Mouse (Mus musculus): Measurements from ENCODE around the gene Aen. TPM values are rescaled to one million over a fixed set of nuclear protein-coding genes. Genes with fewer than 3 reads are reported as not detected.

The Aen gene
- polyA plus RNA-seq, 1 experiment from 2014 or later: 21.4 TPM

DNA sequence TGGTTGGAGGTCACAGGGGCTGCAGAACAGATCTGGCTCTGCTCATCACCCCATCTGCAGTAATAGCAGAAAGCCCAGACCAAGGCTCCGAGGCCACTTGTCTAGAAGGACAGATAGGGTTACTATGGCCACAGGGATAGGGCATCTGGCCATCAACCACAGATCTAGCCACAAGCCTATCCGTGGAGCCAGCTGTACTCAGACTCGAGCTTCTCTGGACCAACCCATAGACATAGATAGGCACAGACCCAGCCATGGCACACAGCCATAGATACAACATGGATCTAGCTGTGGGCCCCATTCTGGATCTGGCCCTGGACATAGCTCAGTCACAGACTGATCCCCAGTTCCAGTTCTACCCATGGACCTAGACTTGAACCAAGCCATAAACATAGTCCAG, 45.3 kb downstream of the Aen start:
- H3K4me3 ChIP-seq (ENCODE audit: inconsistent target): no peak overlapping the region
- no peak overlapping the region for H3K27ac ChIP-seq
- WGBS (ENCODE audit: missing documents): 70% methylated on average over 3 of the region's 3 CpGs
- H3K36me3 ChIP-seq (ENCODE audit: inconsistent target): no peaks in the 10 kb centered on the region
- H3K79me2 ChIP-seq (ENCODE audit: inconsistent target): no peaks in the 10 kb centered on the region

- WGBS (ENCODE audit: missing documents): 81% methylated on average over 2 of the region's 2 CpGs
- no peaks in the 10 kb centered on the region for H3K79me2 ChIP-seq (ENCODE audit: inconsistent target)
- no peaks in the 10 kb centered on the region for H3K36me3 ChIP-seq (ENCODE audit: inconsistent target)
- H3K4me3 ChIP-seq (ENCODE audit: inconsistent target): no peak overlapping the region
- no peak overlapping the region for H3K27ac ChIP-seq
Observed at GRCm38 (mm10) chr7:78942544-78942943, 46.9 kb downstream of the Aen start.

- Histone ChIP-seq H3K4me3 (ENCODE audit: inconsistent target) (no peak overlapping the region), H3K27ac (no peak overlapping the region)
Observed at GRCm38 (mm10) chr7:78953886-78954572, 58.4 kb downstream of the Aen start.

DNA sequence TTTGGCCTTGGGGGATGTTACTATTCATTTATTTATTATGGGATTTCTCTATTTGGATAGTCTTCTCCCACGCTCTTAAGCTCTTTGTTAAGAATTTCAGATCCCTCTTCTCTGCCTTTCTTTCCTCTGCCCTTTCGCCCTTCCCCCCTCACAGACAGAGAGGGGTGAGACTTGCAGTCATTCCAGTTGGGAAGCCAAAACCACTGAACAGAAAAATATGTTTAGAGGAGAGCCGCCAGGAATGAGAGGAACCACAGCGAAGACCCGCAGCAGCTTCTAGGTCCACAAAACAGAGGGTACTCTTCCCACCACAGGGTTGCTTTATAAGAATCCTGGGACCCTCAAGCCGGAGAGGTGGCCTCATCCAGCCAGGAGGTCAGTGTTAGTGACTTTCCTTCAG, 59.0 kb downstream of the Aen start:
- Histone ChIP-seq H3K4me3 (ENCODE audit: inconsistent target) (no peak overlapping the region), H3K27ac (no peak overlapping the region), H3K36me3 (ENCODE audit: inconsistent target) (no peaks in the 10 kb centered on the region), H3K79me2 (ENCODE audit: inconsistent target) (no peaks in the 10 kb centered on the region)
- WGBS (ENCODE audit: missing documents): 88% methylated on average over 6 of the region's 6 CpGs

More at GRCm38 (mm10) chr7:78953886-78954572, 58.4 kb downstream of the Aen start:
- 41% methylated on average over 11 of the region's 11 CpGs for WGBS (ENCODE audit: missing documents)
- no peaks in the 10 kb centered on the region for H3K79me2 ChIP-seq (ENCODE audit: inconsistent target)
- no peaks in the 10 kb centered on the region for H3K36me3 ChIP-seq (ENCODE audit: inconsistent target)

DNA sequence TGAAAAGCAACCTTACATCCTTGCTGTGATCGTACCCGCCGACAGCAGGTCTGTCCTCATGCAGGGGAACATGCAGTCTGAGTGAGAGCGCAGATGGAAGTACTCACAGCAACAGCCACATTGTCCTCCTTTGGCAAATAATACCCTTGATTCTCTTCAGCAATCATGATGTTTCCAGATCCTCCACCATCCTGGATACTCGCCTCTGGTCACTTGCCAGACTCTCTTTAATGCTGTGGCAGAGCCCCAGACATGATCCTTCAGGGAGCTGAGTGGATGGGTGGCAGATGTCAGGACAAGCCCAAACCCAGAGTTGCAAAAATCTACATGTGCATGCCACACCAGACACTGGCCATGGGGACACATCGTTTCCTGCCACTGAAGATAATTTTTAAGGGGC, 59.4 kb downstream of the Aen start:
- Histone ChIP-seq H3K36me3 (ENCODE audit: inconsistent target) (no peaks in the 10 kb centered on the region), H3K4me3 (ENCODE audit: inconsistent target) (no peak overlapping the region), H3K79me2 (ENCODE audit: inconsistent target) (no peaks in the 10 kb centered on the region), H3K27ac (no peak overlapping the region)
- WGBS (ENCODE audit: missing documents): 93% methylated on average over 6 of the region's 6 CpGs

DNA sequence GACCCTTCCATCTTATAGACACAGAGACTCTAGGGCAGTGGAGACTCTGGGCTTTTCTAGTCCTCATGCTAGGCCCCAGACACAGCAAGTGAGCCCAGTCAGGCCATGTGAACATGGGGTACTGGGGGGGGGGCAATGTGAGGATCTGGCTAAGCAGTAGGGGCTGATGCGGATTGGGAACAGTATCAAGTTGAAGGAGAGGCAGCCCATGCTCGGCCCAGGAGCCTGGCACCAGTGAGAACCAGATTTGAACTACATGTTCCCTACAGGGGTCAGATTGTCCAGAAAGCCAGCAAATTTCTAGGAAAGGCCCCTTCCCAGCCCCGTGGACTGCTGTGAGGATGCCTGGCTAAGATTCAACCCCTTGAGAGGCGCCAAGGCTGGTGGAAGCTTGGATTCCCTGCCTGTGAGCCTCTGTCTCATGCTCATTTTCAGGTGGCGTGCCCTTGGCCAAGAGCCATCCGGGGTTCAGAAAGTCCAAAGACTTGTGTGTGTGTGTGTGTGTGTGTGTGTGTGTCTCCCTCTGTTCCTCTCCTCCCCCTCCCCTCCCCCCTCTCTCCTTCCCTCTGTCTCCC, 62.9 kb downstream of the Aen start:
- 97% methylated on average over 4 of the region's 6 CpGs for WGBS (ENCODE audit: missing documents)
- no peaks in the 10 kb centered on the region for H3K79me2 ChIP-seq (ENCODE audit: inconsistent target)
- H3K36me3 ChIP-seq (ENCODE audit: inconsistent target): no peaks in the 10 kb centered on the region
- no peak overlapping the region for H3K27ac ChIP-seq
- H3K4me3 ChIP-seq (ENCODE audit: inconsistent target): no peak overlapping the region

Other genes with a start within 250 kb of the Aen start
- gene Ntrk3, start 157.8 kb upstream of the Aen start, polyA plus RNA-seq (2018): not detected in 3 replicates
- gene Mrps11, start 112.7 kb upstream of the Aen start, polyA plus RNA-seq (2018): 19.1 to 26.7 TPM (median 19.5 TPM) in 3 replicates
- 17.1 to 26.3 TPM (median 24.3 TPM) in 3 replicates for gene Mrpl46, start 112.3 kb upstream of the Aen start, polyA plus RNA-seq (2018)
- gene Det1, start 48.6 kb upstream of the Aen start, polyA plus RNA-seq (2018): 5.4 to 8.0 TPM (median 7.0 TPM) in 3 replicates
- gene Isg20, start 17.6 kb downstream of the Aen start, polyA plus RNA-seq (2018): 7.3 to 28.0 TPM (median 9.8 TPM) in 3 replicates
- gene Acan, start 157.6 kb downstream of the Aen start, polyA plus RNA-seq (2018): not detected in 3 replicates
- gene Hapln3, start 235.2 kb downstream of the Aen start, polyA plus RNA-seq (2018): not detected in 3 replicates